Mouse (Mus musculus): ENCODE measurements around the gene Lmf1. TPM values are rescaled to one million over a fixed set of nuclear protein-coding genes. Genes with fewer than 3 reads are reported as not detected.

Gene Lmf1
- total and polyA plus RNA-seq, 3 experiments = 14.0 to 30.5 TPM; not detected in 1

DNA sequence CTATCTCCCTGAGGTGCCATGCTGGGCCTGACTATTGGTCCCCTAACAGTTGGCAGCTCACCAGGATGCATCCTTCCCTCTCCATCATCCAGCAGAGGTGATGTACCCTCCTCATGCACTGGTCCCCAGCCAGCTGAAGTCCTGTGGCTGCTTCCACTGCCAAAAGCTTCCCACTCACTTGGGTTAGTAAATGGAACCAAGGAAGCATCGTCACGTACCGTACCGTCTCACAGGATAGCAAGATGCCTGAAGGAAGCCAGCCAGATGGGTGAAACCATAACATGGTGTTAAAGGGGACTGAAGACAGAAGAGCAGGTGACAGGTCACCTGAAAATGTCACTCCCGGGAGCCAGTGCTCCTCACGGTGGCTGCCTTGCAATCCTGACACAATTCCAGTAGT lies 86.6 kb downstream of the Lmf1 start:
- Histone ChIP-seq H3K9me3 (replicated peaks; ENCODE audit: insufficient read depth, low read length) (no peaks in the 10 kb centered on the region), H3K36me3 (ENCODE audit: control insufficient read depth in 1 of 2, insufficient read depth in 2 of 2, low read length in 2 of 2) (no peaks in the 10 kb centered on the region), H3K79me2 (ENCODE audit: control insufficient read depth, insufficient read depth, low read length, poor library complexity) (no peaks in the 10 kb centered on the region), H3K27me3 (ENCODE audit: control insufficient read depth in 1 of 2, insufficient read depth in 2 of 2, low read length in 2 of 2) (no peaks in the 10 kb centered on the region), H3K9ac (ENCODE audit: control insufficient read depth, low read depth, low read length, poor library complexity, severe bottlenecking) (no peak overlapping the region), H3K4me1 (ENCODE audit: control insufficient read depth in 1 of 2, insufficient read depth in 2 of 2, low read length in 2 of 2) (no peaks in the 10 kb centered on the region), H3K4me3 (ENCODE audit: control insufficient read depth in 1 of 2, insufficient read depth in 1 of 2, low read depth in 2 of 2, low read length in 2 of 2) (no peak overlapping the region), H3K27ac (ENCODE audit: control insufficient read depth, low read depth, low read length) (no peak overlapping the region)
- TF ChIP-seq MEF2A (IDR thresholded peaks at IDR 0.05; ENCODE audit: extremely low read depth, insufficient replicate concordance, low read depth, low read length, poor library complexity, severe bottlenecking) = no peak
- TF ChIP-seq EP300 (IDR thresholded peaks at IDR 0.05; ENCODE audit: low read depth in 1 of 2, low read length in 2 of 2) = no peak
- TF ChIP-seq ELF1 (IDR thresholded peaks at IDR 0.05; ENCODE audit: low read depth, low read length) = no peak
- no peak for TF ChIP-seq USF2 (IDR thresholded peaks at IDR 0.05; ENCODE audit: borderline replicate concordance in 1 of 2, insufficient read depth in 1 of 2, low read depth in 1 of 2, low read length in 2 of 2)
- TF ChIP-seq ZMIZ1 (IDR thresholded peaks at IDR 0.05; ENCODE audit: low read depth, low read length) = no peak
- no peak for TF ChIP-seq RCOR1 (IDR thresholded peaks at IDR 0.05; ENCODE audit: low read depth, low read length)
- TF ChIP-seq ETS1 (IDR thresholded peaks at IDR 0.05; ENCODE audit: low read depth, low read length) = no peak
- TF ChIP-seq JUND (IDR thresholded peaks at IDR 0.05; ENCODE audit: low read depth, low read length) = no peak
- TF ChIP-seq TCF12 (IDR thresholded peaks at IDR 0.05; ENCODE audit: low read depth, low read length) = no peak
- TF ChIP-seq KAT2A (conservative IDR thresholded peaks at IDR 0.05; ENCODE audit: low read depth, low read length) = no peak
- no peak for DNase-seq (ENCODE audit: low read depth, low spot score)

DNA sequence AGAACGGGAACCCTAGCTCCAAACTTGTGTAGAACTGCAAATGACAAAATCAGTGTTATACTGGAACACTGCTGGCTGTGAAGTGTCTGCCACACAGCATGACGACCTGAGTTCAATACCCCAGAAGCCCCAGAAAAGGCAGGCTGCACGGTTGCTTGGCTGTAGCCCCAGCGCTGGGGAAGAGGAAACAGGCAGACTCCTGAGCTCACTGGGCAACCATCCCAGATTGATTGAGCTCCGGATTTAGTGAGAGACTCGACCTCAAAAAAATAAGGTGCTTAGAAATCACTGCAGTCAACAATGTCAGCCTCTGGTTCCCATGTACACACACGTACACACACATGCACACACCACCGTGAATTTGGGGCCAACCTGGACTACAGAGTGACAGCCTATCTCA lies 87.0 kb downstream of the Lmf1 start:
- no peak overlapping the region for H3K9ac ChIP-seq (ENCODE audit: control insufficient read depth, low read depth, low read length, poor library complexity, severe bottlenecking)
- H3K79me2 ChIP-seq (ENCODE audit: control insufficient read depth, insufficient read depth, low read length, poor library complexity) = no peaks in the 10 kb centered on the region
- H3K27ac ChIP-seq (ENCODE audit: control insufficient read depth, low read depth, low read length) = no peak overlapping the region
- no peaks in the 10 kb centered on the region for H3K27me3 ChIP-seq (ENCODE audit: control insufficient read depth in 1 of 2, insufficient read depth in 2 of 2, low read length in 2 of 2)
- H3K36me3 ChIP-seq (ENCODE audit: control insufficient read depth in 1 of 2, insufficient read depth in 2 of 2, low read length in 2 of 2) = no peaks in the 10 kb centered on the region
- TF ChIP-seq SIN3A (IDR thresholded peaks at IDR 0.05; ENCODE audit: low read length) = no peak
- TF ChIP-seq MYC (IDR thresholded peaks at IDR 0.05; ENCODE audit: low read depth, low read length) = no peak
- no peak for TF ChIP-seq TCF12 (IDR thresholded peaks at IDR 0.05; ENCODE audit: low read depth, low read length)
- no peak for TF ChIP-seq ZKSCAN1 (IDR thresholded peaks at IDR 0.05; ENCODE audit: low read depth, low read length)
- no peak for TF ChIP-seq CHD1 (IDR thresholded peaks at IDR 0.05; ENCODE audit: low read depth, low read length)
- TF ChIP-seq MEF2A (IDR thresholded peaks at IDR 0.05; ENCODE audit: extremely low read depth, insufficient replicate concordance, low read depth, low read length, poor library complexity, severe bottlenecking) = no peak
- no peak for TF ChIP-seq ZMIZ1 (IDR thresholded peaks at IDR 0.05; ENCODE audit: low read depth, low read length)
- no peak for TF ChIP-seq USF1 (IDR thresholded peaks at IDR 0.05; ENCODE audit: low read depth, low read length)
- no peak for TF ChIP-seq MAX (IDR thresholded peaks at IDR 0.05; ENCODE audit: low read length)
- no peak for TF ChIP-seq CTCF (IDR thresholded peaks at IDR 0.05 in 2 of 3, conservative IDR thresholded peaks at IDR 0.05 in 1 of 3; ENCODE audit: control insufficient read depth in 1 of 3, insufficient read depth in 1 of 3, low read depth in 2 of 3, low read length in 3 of 3, poor library complexity in 1 of 3, severe bottlenecking in 1 of 3)
- H3K4me3 ChIP-seq (ENCODE audit: control insufficient read depth in 1 of 2, insufficient read depth in 1 of 2, low read depth in 2 of 2, low read length in 2 of 2) = no peak overlapping the region
- H3K4me1 ChIP-seq (ENCODE audit: control insufficient read depth in 1 of 2, insufficient read depth in 2 of 2, low read length in 2 of 2) = no peaks in the 10 kb centered on the region
- DNase-seq (ENCODE audit: low read depth, low spot score) = no peak
- no peaks in the 10 kb centered on the region for H3K9me3 ChIP-seq (replicated peaks; ENCODE audit: insufficient read depth, low read length)
